Mouse (Mus musculus) embryonic stem cell, embryonic (primary cell): ENCODE data around the gene Tmem94.
"Not testable (repeated sequence)": the region's sequence is repeated elsewhere in the genome, so short reads cannot be mapped to it uniquely, and the experiment has no call there.

Experiments used
- CTCF ChIA-PET, 4 experiments: fragments of 300-600 bp in 2 of 4; fragments of 350-600 bp in 2 of 4; sonication (Branson Sonifier 250); formaldehyde crosslinking; loops; one replicate each; lab custom pipeline; 2022; ENCODE audit warnings: inconsistent platforms in 2 of 4; lab: Charles Lee
- POLR2A ChIA-PET, 4 experiments: fragments of 300-600 bp in 2 of 4; fragments of 350-600 bp in 2 of 4; sonication (Branson Sonifier 250); formaldehyde crosslinking; loops; one replicate each; lab custom pipeline; 2022; ENCODE audit warnings: antibody characterized with exemption in 4 of 4, inconsistent platforms in 1 of 4; lab: Charles Lee

The Tmem94 gene

DNA sequence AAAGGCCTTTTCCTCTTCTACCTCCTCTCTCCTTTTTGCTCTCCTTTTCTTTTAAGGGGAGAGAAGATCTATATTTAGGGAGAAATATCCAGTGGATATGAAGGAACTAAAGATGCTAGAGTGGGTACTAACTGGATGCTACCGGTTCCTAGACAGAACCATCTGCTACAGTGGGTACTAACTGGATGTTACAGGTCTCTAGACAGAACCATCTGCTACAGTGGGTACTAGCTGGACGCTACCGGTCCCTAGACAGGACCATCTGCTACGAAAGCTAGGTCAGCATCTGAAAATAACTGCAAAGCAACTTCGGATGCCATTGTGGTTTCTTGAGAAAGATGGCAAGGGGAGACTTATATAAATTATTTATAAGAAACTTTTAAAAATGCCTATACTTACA, 15.4 kb upstream of the Tmem94 start:
- CTCF ChIA-PET: no interaction called here

DNA sequence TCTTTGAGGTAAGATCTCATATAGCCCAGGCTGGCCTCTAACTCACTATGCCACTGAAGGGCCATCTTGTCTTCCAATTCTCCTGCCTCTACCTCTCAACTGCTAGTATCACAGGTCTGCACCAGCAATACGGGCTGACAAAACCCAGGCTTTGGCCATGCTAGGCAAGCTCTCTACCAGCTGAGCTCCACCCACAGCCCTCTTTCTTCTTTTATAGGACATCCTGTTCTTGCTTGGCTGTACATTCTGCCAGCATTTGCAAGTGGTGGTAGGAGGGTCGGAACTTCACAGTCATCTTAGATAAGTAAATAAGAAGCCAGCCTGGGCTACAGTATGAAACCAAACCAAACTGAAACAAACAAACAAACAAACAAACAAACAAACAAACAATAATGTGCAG, 13.5 kb upstream of the Tmem94 start:
- ChIA-PET CTCF (interaction anchor here in 1 of 4 experiments (0.8 kb wide), 1 partner anchor 30 kb away, joined by 3 read pairs; no protein-coding TSS in a partner anchor), POLR2A (interaction anchor here in 2 of 4 experiments (0.6 to 1.2 kb wide), 3 partner anchors 12 to 75 kb away, joined by 3 read pairs; no protein-coding TSS in a partner anchor)

More for the DNA sequence above, 15.4 kb upstream of the Tmem94 start:
- POLR2A ChIA-PET: interaction anchor here in 1 of 4 experiments (0.9 to 1.2 kb wide), 2 partner anchors 15 to 84 kb away, joined by 3 to 5 read pairs; partner anchors contain the start of gene Tmem94

GRCm38 (mm10) chr11:115752653-115753052, 12.6 kb upstream of the Tmem94 start:
- ChIA-PET POLR2A (interaction anchor here in 2 of 4 experiments (0.6 to 3.2 kb wide), 6 partner anchors 9 to 272 kb away, joined by 3 to 24 read pairs (median 6); partner anchors contain the start of gene Tmem94 (in 2 of the 2)), CTCF (no interaction called here)

GRCm38 (mm10) chr11:115753485-115753884, 11.7 kb upstream of the Tmem94 start:
- CTCF ChIA-PET: interaction anchor here in 2 of 4 experiments (0.5 to 0.7 kb wide), 2 partner anchors 159 to 616 kb away, joined by 5 to 6 read pairs; no protein-coding TSS in a partner anchor
- POLR2A ChIA-PET: interaction anchor here in 3 of 4 experiments (1.2 to 3.2 kb wide), 6 partner anchors 9 to 271 kb away, joined by 5 to 24 read pairs (median 7); partner anchors contain the start of gene Tmem94 (in 2 of the 3)

- CTCF ChIA-PET: not testable (repeated sequence)
- POLR2A ChIA-PET: interaction anchor here in 2 of 4 experiments (0.5 to 4.1 kb wide), 6 partner anchors 8 to 56 kb away, joined by 3 to 23 read pairs (median 4); no protein-coding TSS in a partner anchor
These were observed 3.1 kb upstream of the Tmem94 start for GRCm38 (mm10) chr11:115762176-115762575.

- ChIA-PET CTCF (interaction anchor here in 2 of 4 experiments (0.7 to 1.1 kb wide), 2 partner anchors 11 to 142 kb away, joined by 3 read pairs; no protein-coding TSS in a partner anchor), POLR2A (interaction anchor here in 3 of 4 experiments (0.6 to 4.1 kb wide), 29 partner anchors 11 to 260 kb away, joined by 3 to 24 read pairs (median 4); partner anchors contain the start of genes Grb2 (in 2 of the 3), Jpt1 (in 2 of the 3), Caskin2 (in 1 of the 3) and Mif4gd (in 1 of the 3))
These were observed 535 bp upstream of the Tmem94 start for GRCm38 (mm10) chr11:115764698-115765097.

- POLR2A ChIA-PET: interaction anchor here in 2 of 4 experiments (0.9 to 4.1 kb wide), 16 partner anchors 10 to 259 kb away, joined by 3 to 24 read pairs (median 5); partner anchors contain the start of genes Caskin2 (in 1 of the 2) and Tsen54 (in 1 of the 2)
- CTCF ChIA-PET: interaction anchor here in 1 of 4 experiments (0.7 kb wide), 1 partner anchor 48 kb away, joined by 3 read pairs; the partner anchor contains the start of gene Caskin2
These were observed 441 bp downstream of the Tmem94 start for GRCm38 (mm10) chr11:115765607-115766141.

DNA sequence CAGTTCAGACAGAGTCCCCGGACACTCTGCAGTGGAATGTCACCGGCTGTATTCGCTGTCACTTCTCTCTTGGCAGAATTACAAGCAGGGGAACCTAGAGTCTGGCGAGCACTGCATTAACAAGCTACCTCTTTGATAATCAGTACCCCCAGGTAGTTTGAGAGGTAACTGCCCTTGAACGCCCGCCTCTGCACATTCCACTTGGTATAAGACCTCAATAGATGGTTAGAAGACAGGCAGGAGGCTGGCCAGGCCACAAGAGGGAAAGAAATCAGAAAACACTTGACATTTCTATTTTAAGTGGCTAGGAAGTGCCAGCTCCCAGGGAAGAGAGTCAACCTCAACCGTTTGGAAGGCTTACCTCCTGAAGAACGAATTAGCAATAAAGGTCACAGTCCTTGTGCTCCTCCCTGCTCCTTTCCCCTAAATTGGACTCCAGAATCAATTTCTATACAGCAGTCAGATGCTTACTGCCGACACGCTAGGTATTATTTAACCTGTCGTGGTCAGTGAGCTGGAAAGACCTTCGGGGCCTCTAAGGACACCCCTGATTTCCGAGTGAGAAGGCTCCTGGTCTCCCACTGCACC, 1.2 kb downstream of the Tmem94 start:
- ChIA-PET POLR2A (interaction anchor here in 3 of 4 experiments (0.6 to 2.2 kb wide), 5 partner anchors 9 to 153 kb away, joined by 3 to 7 read pairs (median 4); partner anchors contain the start of gene Tsen54 (in 1 of the 3)), CTCF (no interaction called here)

DNA sequence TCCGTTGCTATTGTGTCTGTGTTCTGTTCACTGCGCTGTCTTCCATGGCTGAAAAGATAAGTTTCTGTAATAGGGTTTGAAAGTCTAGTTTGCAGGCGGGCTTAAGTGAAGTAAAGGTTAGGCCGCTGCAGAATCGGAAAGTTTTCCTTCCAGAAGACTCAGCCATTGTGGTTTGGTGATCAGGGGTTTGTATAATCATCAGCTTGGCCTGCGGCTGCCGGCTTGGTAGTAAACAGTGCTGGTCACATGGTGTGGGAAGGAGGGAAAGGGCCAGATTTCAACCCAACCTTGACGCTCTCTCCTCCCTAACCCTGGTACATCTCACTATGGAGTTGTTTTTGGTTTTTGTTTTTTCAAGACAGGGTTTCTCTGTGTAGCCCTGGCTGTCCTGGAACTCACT, 1.7 kb downstream of the Tmem94 start:
- POLR2A ChIA-PET: interaction anchor here in 3 of 4 experiments (0.6 to 2.2 kb wide), 4 partner anchors 9 to 154 kb away, joined by 3 to 7 read pairs (median 4); no protein-coding TSS in a partner anchor
- CTCF ChIA-PET: no interaction called here

DNA sequence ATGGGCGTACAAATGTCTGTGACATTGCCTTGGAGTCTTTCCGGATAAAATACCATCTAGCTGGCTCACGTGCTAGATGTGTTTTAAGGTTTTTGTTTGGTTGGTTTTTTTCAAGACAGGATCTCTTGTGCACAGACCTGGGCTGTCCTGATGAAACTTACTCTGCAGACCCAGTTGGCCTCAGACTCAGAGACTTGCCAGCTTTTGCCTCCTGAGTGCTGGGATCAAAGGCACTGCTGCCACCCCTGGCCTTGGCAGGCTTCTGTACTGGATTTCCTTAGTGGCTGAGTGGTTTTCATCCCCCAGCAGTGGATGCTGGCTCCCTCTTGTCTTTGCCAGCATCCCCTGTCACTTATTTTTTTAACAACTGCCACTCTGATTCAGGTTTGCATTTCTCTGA, 3.7 kb downstream of the Tmem94 start:
- ChIA-PET CTCF (interaction anchor here in 3 of 4 experiments (0.7 to 1.6 kb wide), 3 partner anchors 12 to 46 kb away, joined by 3 to 4 read pairs (median 4); no protein-coding TSS in a partner anchor), POLR2A (interaction anchor here in 2 of 4 experiments (0.5 to 2.0 kb wide), 6 partner anchors 14 to 1248 kb away, joined by 3 to 7 read pairs (median 4); partner anchors contain the start of gene Caskin2 (in 1 of the 2))

GRCm38 (mm10) chr11:115774653-115775052, 9.4 kb downstream of the Tmem94 start:
- ChIA-PET CTCF (no interaction called here), POLR2A (interaction anchor here in 1 of 4 experiments (1.6 to 3.6 kb wide), 2 partner anchors 10 to 12 kb away, joined by 3 to 14 read pairs; partner anchors contain the start of gene Tmem94)

DNA sequence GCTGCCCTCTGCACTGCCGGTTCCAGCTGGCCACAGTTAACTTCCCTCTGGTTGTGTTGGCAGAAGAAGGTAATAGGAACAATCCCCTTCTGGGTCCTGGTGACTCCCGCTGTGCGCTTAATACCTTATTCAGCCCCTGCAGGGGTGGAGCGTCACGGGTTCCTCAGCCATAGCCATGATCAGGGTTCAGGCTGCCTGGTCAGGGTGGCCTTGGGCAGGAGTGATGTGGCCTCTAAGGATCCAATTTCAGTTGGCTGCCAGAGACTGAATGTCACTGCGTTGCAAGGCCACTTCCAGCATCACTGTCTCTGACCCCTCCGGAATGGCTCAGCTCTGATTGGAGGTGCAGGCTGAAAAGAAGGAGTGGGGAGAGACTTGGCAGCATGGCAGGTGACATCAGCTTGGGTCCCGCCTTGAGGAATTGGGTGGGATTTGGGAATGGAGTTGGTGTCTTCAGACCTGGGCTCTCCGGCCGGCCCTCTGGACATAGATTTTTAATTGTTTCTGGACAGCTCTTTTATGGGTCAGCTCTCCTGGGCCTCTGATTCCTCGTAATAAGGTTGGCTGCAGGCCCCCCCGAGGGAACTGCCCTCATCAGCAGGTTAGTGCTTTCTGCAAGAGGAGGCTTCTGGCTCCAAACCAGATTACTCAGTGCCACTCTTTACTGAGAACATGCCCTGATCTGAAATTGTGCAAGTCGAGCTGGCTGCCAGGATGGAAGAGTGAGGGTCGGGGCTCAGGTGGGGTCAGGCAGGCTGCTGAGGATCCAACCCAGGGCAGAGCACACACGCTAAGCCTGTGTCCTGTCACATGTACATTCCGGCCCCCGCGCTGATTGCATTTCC, 10.8 kb downstream of the Tmem94 start:
- ChIA-PET POLR2A (interaction anchor here in 3 of 4 experiments (0.6 to 3.6 kb wide), 10 partner anchors 9 to 242 kb away, joined by 3 to 14 read pairs (median 4); partner anchors contain the start of genes Mif4gd (in 1 of the 3) and Tmem94 (in 1 of the 3)), CTCF (interaction anchor here in 2 of 4 experiments (0.6 to 0.8 kb wide), 3 partner anchors 54 to 90 kb away, joined by 3 to 10 read pairs (median 4); no protein-coding TSS in a partner anchor)

DNA sequence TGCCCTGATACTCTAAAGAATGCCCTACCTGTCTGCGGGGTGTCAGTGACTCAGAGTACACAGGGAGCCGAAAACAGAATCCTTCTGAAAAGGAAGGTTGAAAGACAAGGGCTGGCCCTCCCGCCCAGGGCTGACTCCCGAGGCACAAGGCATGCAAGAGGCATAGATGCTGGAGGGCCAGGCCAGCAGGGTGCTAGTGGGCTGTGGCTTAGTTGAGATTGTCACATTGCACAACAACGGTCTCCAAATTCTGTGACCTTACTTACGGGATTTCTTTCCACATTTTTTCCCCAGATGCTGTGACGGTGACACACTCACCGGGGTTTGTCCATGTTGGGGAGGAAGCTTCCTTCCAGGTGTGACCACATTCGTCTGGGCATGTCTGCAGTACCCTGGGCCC, 11.7 kb downstream of the Tmem94 start:
- ChIA-PET POLR2A (interaction anchor here in 3 of 4 experiments (0.6 to 3.6 kb wide), 8 partner anchors 13 to 247 kb away, joined by 3 to 14 read pairs (median 4); partner anchors contain the start of genes Grb2 (in 1 of the 3) and Tmem94 (in 1 of the 3)), CTCF (interaction anchor here in 2 of 4 experiments (0.6 to 1.2 kb wide), 2 partner anchors 54 to 120 kb away, joined by 3 to 6 read pairs; no protein-coding TSS in a partner anchor)

DNA sequence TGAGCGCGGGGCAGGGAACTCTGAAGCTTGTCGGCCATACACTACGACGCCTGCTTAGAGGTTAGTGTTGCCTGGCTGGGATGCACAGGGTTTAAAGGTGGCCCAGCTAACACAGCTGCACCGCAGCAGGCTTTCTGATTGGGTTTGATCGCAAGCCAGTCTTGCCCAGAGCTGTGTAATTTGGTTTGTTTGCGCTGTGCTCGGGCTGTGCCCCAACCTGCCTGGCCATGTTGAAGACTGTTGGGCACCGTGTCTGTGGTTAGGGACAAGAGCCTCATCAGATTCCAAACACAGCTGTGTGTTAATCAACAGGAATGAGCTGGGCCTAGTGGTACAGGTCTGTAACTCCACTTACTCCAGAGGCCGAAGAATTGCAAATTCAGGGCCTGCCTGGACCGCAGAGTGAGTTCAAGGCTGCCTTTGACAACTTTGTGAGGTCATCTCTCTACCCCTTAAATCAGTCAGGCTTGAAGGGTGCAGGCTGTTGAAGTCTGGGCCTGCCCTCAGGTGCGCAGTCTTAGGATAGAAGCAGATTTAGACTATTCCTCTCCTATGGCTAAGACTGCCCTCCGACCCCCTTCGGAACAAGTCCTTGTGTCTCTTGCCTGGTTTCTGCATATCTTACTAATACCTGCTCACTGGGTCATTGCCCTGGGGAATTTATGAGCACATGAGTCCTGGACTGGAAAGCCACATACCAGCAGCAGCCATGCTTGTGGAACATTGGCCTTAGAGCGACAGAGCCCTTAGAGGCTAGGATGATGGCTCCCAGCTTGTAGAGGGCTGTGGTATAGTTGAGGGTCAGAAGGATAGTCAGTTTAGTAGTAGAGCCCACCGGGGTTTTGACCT, 12.5 kb downstream of the Tmem94 start:
- POLR2A ChIA-PET: interaction anchor here in 3 of 4 experiments (0.6 to 3.6 kb wide), 7 partner anchors 13 to 246 kb away, joined by 3 to 14 read pairs (median 4); partner anchors contain the start of genes Grb2 (in 1 of the 3) and Tmem94 (in 1 of the 3)
- CTCF ChIA-PET: interaction anchor here in 2 of 4 experiments (1.0 to 1.2 kb wide), 2 partner anchors 29 to 55 kb away, joined by 4 to 6 read pairs; no protein-coding TSS in a partner anchor

GRCm38 (mm10) chr11:115779038-115779571, 13.9 kb downstream of the Tmem94 start:
- POLR2A ChIA-PET: interaction anchor here in 2 of 4 experiments (0.7 to 2.5 kb wide), 8 partner anchors 14 to 245 kb away, joined by 3 to 7 read pairs (median 3); partner anchors contain the start of genes Caskin2 (in 1 of the 2), Nup85 (in 1 of the 2) and Tmem94 (in 1 of the 2)
- CTCF ChIA-PET: interaction anchor here in 3 of 4 experiments (0.7 to 2.1 kb wide), 5 partner anchors 8 to 80 kb away, joined by 3 to 5 read pairs (median 4); no protein-coding TSS in a partner anchor
